Mouse (Mus musculus) liver, embryonic 14.5 days (tissue): ENCODE data around the gene Mctp2.

ENCODE experiments used
- CTCF ChIP-seq: IDR thresholded peaks from 2 replicates; pipeline ENCODE4 v1.5.1; 2016; ENCODE audit warnings: antibody characterized with exemption, low read depth, control low read depth
- EP300 ChIP-seq: IDR thresholded peaks from 2 replicates; pipeline ENCODE4 v1.6.1; 2016; ENCODE audit warnings: antibody characterized with exemption, low read depth

GRCm38 (mm10) chr7:72234433-72234998 is 71.9 kb downstream of the Mctp2 start:
- TF ChIP-seq EP300 (no peak), CTCF (no peak)
